Mouse (Mus musculus): ENCODE measurements around the gene Apol11a.
A peak's percentile ranks its signal among the peaks of the same experiment; 100 is the strongest.
"Not testable (repeated sequence)": the region's sequence is repeated elsewhere in the genome, so short reads cannot be mapped to it uniquely, and the experiment has no call there.

Gene Apol11a

DNA sequence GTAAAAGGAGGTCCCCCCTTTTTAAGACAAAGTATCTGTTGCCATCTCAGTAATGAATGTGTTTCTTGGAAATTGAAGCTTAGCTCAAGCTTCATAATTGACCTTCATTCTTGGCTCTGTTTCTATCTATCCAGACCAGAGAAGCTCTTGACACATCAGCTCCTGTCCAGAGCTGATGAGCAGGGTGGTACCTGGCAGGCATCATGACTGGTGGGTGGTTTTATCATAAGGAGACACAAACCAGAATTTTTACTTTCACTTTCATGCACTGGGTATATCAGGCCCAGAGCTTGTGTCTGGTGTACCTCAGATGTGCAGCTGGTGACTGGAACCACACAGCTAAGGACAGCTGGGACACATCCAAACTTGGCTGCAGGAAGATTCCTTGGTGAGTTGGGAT lies at the start of gene Apol11a:
Gene Apol11a, plus strand, starts transcription at position 306 of the 400 bp plus-strand sequence.
- DNase-seq (ENCODE audit: low spot score) = not testable (repeated sequence)

DNA sequence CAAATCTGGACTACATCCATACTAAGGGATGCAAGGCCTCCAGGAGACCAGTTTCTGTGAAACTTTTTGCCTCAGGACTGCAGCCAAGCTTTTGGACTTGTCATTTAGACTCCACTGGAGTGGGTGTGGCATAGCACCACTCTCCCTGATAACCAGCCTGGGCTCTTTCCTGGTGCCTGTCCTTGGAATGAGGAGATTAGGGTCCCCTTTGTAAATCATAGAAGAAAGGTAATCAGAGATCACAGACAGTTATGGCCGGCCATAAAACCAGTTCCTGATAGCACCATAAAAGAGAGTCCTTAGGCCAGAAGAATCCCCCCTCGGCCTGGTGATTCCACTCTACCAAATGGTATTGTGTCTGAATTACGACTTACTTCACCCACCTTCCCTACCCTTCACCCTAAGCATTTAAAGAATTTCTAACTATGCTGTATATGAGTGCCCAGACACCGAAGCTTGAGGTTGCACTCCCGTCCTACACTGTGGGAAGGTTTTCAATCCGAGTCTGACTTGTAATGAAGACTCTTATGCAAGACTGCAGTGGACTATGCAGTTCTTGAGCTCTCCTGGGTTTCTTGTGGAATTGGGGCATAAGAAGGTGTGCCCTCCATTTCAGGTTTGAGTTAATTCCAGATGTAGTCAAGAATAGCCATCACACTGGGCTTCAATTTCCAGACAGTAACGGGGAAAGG lies 33.2 kb upstream of the Apol11a start:
- DNase-seq (ENCODE audit: low spot score) = not testable (repeated sequence)

DNA sequence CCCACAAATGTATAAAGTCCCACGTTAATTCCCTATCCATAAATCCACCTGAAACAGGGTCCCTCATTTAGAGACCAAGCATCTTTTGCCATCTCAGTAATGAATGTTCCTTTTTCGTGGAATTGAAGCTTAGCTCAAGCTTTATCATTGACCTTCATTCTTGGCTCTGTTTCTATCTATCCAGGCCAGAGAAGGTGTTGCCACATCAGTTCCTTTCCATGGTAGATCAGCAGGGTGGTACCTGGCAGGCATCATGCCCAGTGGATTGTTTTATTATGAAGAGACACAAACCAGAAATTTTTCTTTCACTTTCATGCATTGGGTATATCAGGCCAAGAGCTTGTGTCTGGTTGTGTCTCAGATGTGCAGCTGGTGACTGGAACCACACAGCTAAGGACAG lies 31.4 kb upstream of the Apol11a start, which contains the start of gene Apol10a:
Gene Apol10a, plus strand, starts transcription at position 355 of the 400 bp plus-strand sequence.
- not testable (repeated sequence) for DNase-seq (ENCODE audit: low spot score)

DNA sequence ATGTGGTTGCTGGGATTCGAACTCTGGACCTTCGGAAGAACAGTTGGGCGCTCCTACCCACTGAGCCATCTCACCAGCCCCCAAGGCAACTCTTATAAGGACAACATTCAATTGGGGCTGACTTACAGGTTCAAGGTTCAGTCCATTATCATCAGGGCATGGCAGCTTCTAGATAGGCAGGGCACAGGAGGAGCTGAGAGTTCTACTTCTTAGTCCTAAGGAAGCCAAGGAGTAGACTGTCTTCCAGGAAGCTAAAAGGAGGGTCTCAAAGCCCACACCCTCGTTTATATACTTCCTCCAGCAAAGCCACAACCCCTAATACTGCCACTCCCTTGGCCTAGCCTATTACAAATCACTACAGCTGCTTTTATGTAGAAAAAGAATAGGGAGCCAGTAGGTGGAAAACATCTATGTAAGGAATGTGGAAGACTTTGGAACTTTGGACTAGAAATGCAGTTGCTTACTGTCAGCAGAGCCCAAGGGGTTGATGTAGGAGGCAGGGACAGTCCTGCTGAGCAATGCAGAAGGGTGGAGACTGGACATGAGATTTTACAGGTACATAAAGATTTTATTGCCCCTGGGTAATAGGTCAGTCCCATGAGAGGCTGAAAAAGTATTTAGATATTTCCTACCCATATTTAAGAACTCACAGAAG lies 25.8 kb upstream of the Apol11a start:
- DNase-seq (ENCODE audit: low spot score) = no peak

DNA sequence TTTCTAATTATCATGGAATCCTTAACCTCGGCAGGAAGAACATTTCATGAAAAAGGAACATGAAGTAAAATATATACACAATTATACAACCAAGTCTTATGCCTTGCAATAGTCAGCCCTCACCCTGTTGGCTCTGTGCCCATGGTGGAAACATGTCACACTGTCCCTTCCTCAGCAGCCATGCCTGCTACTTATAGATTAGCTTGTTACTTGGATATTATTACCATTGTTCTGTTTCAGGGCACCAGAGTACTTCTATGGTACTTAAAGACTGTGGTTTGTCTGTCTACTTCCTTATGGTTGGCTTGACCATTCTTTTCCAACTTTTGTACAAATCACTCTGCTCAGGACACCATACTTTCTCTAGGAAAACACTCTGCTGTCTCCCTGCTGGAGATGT lies 14.9 kb upstream of the Apol11a start:
- not testable (repeated sequence) for DNase-seq (ENCODE audit: low spot score)

DNA sequence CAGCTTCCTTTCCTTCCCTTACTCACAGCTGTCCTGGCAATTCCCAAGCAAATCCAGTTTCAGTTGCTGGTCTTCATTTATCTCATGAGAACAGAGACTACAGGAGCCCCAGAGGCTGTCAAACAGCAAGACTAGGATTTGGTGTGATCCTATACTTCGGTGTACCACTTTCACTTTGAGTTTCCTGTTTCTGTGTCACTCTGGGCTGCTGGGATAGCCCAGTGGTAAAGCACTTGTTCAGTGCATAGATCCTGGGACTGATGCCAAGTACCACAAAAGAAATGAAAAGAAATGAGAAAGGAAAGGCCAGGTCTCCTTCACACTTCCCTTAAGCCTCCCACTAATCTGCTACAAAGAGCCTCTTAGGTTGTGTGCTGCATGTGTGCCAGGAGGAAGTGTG lies 13.4 kb upstream of the Apol11a start:
- not testable (repeated sequence) for DNase-seq (ENCODE audit: low spot score)

DNA sequence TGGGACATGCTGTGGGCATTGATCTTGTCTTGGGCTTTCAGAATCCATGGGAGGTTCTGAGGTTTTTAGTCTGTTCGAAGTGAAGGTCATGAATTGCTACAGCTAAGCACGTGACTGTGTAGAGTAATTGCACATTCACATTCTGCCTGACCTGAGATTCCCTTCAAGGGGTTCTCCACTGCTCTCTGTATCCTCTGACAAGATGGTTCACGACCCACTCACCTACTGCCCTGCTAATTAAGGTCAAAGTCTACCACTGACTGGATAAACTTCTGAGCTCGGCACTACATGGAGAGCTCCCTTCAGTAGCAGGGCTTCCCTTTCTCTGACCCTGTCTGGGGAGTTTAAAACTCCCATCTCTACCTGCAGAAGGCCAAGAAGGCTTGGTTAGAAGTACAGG lies 12.5 kb downstream of the Apol11a start:
- DNase-seq (ENCODE audit: low spot score) = not testable (repeated sequence)

DNA sequence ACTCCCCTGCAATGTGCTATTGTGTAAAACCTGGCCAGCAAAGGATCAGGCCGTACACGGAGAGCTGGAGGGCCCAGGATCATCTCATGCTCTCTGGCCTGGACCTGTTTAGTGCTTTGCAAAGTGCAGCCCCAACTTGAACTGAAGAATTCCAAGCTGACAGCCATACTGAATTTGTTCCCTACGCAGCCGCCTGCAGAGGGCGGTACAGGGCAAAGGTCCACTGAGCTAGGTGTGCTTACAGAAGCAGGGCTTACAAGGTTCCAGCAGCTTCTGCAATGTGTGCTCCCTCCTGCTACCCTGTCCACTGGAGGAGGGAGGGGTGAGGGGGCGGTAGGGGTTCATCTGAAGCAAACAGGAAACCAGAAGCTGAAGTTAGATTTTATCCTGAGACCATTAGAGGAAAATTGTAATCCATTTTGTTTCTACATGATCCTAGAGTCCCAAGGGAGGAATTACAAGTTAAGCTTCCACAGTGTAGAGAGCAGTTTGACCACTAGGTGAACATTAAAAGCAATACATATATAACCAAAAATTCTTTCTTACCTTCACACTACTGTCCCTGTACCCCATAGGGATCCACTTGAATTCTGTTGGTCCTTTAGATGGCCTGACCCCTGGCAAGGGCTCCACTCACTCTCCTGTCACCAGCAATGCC lies 15.2 kb downstream of the Apol11a start:
- not testable (repeated sequence) for DNase-seq (ENCODE audit: low spot score)

DNA sequence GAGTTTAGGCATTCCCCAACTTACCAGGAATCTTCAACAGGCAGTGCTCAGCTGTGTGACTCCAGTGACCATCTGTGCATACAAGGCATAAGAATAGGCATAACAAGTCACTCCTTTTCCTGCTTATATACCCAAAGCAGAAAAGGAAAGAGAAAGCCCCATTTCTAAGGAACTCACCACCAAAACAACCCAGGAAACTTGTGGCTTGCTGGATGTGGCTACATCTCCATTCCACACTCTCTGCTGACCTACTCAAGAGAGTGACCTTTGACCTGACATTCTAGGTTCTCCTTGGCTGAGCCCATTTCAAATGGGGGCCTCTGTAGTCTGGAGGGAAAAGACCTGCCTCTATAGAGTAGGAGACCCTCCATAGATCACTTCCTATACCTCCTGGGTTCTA lies 25.1 kb downstream of the Apol11a start, which contains the start of gene Apol7c:
Gene Apol7c, minus strand, starts transcription at position 101 of the 400 bp plus-strand sequence.
- no peak for DNase-seq (ENCODE audit: low spot score)

DNA sequence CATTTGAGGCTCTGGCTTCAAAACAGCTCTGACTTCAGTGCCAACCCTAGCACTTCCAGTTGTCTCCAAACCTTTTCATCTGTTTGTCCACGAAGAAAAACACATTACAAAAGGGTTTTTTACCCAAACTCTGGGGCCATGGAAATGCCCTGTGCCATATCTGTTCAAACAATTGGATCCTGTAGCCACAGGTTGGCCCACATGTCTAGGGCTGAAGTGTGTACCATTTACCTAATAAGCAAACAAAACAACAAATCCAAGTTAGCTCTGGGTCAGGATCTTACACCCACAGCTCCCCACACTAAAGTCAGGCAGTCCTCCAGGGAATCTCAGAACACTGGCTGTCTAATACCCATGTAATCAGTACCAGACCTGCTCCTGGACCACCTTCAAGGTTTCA lies 31.1 kb downstream of the Apol11a start:
- not testable (repeated sequence) for DNase-seq (ENCODE audit: low spot score)

DNA sequence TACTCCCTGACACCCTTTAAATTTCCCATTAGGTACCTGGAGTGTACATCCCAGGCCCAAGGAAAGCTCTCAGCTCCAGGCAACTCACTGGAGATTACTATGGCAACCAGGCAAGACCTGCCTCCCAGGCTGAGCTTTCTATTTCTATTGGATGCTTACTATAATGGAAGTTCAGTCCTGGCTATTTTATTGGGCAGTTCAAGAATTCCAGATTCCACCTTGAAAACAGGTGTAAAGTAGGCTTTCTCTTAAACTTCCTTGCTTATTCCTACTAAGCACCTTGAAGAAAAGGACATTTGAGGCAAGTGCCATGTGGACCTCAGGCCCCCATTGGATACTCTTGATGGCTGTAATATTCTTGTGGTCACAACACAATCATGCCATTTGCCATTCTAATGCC lies 53.7 kb downstream of the Apol11a start, which contains the start of gene 1700025B11Rik:
Gene 1700025B11Rik, minus strand, starts transcription at position 101 of the 400 bp plus-strand sequence.
- peak; percentile 5 for DNase-seq (ENCODE audit: low spot score)

DNA sequence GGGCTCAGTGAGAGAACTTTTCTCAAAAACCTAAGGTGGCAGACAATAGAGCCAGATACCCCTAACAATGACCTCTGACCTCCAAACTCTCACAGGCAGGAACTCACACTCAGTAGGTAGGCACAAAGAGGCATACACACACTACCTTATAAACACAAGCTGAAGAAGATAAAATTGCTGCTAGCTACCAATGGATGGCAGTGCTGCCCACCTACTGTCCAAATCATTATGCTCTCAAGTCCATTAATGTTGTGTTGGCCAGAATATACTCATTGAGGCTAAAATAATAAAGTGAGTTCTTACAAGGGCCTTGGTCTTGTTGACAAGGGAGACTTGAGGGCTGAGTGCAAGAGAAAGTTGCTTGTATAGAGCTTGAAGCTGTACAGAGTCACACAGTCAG lies 55.1 kb downstream of the Apol11a start:
- peak; percentile 5 for DNase-seq (ENCODE audit: low spot score)
